Mouse (Mus musculus): Measurements from ENCODE around the gene Pcnx3.

DNA sequence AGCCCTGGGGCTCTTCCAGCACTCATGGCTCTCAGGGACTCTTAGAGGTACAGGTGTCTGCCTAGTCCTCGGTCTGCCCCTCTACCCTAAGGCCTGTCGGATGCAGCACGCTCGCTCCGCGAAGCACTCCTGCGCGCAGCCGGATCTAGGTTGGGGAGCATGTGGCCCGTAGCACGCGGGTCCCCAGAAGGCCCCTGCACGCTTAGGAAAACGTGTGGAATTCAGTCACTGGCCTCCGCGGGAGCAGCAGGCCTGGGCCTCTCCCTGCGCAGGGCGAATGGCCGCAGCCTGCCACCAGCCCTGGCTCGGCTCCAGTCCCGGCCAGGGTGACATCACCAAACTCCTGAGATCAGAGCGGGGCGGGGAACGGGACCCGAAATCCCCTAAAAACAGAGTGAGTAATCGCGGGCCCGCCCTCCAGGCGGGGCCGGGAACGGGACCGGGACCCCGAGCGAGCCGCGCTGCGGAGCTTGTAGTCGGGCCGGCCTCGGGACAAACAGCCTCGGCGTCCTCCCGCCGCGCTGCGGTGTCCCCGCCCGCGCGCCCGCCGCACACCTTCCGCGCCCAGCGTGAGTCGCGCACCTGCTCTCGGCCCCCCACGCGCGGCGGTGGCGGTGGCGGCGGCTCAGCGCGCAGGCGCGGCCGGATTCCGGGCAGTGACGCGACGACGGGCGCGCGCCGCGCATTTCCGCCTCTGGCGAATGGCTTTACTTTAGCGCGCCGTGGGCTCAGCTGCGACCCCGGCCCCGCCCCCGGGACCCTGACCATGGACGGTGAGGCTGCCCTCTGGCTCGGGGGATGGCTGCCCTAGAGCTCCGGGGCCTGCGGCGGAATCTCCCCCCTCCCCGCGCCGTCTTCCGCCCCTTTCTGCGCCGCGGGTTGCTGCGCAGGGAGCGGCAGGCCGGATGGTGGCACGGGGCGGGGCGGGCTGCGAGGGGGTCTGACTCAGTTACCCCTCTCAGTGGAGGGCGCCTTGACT, 51.4 kb downstream of the Pcnx3 start, which contains the start of gene Rela:
- TF ChIP-seq EP300 (IDR thresholded peaks at IDR 0.05): no peak
- 0 out of 2 replicates have a peak, but pooled peaks have one; percentile 8 for TF ChIP-seq CTCF (IDR thresholded peaks at IDR 0.05)

Measured in lung, postnatal 0 days (tissue).